Mouse (Mus musculus) forebrain, embryonic 15.5 days (tissue): ENCODE measurements around the gene Dnaaf1. TPM values are rescaled to one million over a fixed set of nuclear protein-coding genes. Genes with fewer than 3 reads are reported as not detected.

Experiments used
- ATAC-seq: fragments of 200-750 bp; cut with Nextera tagmentation; replicated peaks from 2 replicates; pipeline ENCODE4 v1.8.0; 2017; ENCODE audit warnings: mild to moderate bottlenecking, moderate TSS enrichment, moderate library complexity
- H3K27ac ChIP-seq: fragments of 300-500 bp; sonication (generic); replicated peaks from 2 replicates; pipeline ENCODE4 v1.5.1; 2015; ENCODE audit warnings: mild to moderate bottlenecking, inconsistent platforms
- H3K27me3 ChIP-seq: fragments of 300-500 bp; sonication (generic); 2 replicates; pipeline ENCODE4 v1.6.1; 2015; ENCODE audit warnings: inconsistent platforms
- H3K36me3 ChIP-seq: fragments of 300-500 bp; sonication (generic); 2 replicates; pipeline ENCODE4 v1.6.1; 2015; ENCODE audit warnings: mild to moderate bottlenecking, inconsistent platforms
- H3K4me1 ChIP-seq: fragments of 300-500 bp; sonication (generic); 2 replicates; pipeline ENCODE4 v1.6.1; 2015; ENCODE audit warnings: inconsistent platforms
- H3K4me2 ChIP-seq: fragments of 300-500 bp; sonication (generic); replicated peaks from 2 replicates; pipeline ENCODE4 v1.6.1; 2015; ENCODE audit warnings: mild to moderate bottlenecking, inconsistent platforms
- H3K4me3 ChIP-seq: fragments of 300-500 bp; sonication (generic); 2 replicates; pipeline ENCODE4 v1.5.1; 2015; ENCODE audit warnings: mild to moderate bottlenecking, inconsistent platforms
- H3K9ac ChIP-seq: fragments of 300-500 bp; sonication (generic); replicated peaks from 2 replicates; pipeline ENCODE4 v1.6.1; 2015; ENCODE audit warnings: mild to moderate bottlenecking, inconsistent platforms
- H3K9me3 ChIP-seq: fragments of 300-500 bp; sonication (generic); 2 replicates; pipeline ENCODE4 v1.6.1; 2016; ENCODE audit warnings: inconsistent platforms
- WGBS: fragments of 180-500 bp; shearing (Covaris S2); methylation state at CpG from one replicate; pipeline ENCODE4 v1.1.7; 2015; ENCODE audit warnings: mixed read lengths; 5-methylcytosine and 5-hydroxymethylcytosine counted together
- polyA plus RNA-seq: library from polyadenylated mRNA; unstranded; fragments of >200 nt; fragmentation: Nextera tagmentation; extraction: Ambion mirVana; gene quantifications from 2 replicates; pipeline ENCODE4 v1.2.1, GENCODE M21; 2015

The Dnaaf1 gene
- polyA plus RNA-seq, 1 experiment from 2014 or later: 0.51 TPM

DNA sequence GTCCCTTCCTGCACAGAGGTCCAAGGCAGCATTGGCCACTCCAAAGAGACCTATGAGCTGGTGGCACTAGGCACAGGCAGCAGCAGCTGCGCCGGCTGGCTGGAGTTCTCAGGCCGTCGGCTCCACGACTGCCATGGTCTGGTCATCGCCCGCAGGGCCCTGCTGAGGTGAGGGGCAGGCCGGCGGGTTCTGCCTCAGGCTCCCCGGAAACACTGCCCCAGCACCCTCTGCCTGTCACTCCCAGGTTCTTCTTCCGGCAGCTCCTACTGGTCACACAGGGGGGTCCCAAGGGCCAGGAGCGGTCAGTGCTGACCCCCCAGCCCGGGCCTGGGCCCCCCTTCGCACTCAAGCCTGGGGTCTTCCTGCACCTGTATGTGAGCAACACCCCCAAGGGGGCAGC, 40.1 kb downstream of the Dnaaf1 start:
- Histone ChIP-seq H3K4me1 (no peaks in the 10 kb centered on the region), H3K9me3 (no peaks in the 10 kb centered on the region), H3K4me3 (no peak overlapping the region), H3K36me3 (no peaks in the 10 kb centered on the region), H3K27me3 (no peaks in the 10 kb centered on the region), H3K4me2 (no peak overlapping the region), H3K27ac (no peak overlapping the region), H3K9ac (no peak overlapping the region)
- 82% methylated on average over 14 of the region's 14 CpGs for WGBS
- no peak for ATAC-seq

DNA sequence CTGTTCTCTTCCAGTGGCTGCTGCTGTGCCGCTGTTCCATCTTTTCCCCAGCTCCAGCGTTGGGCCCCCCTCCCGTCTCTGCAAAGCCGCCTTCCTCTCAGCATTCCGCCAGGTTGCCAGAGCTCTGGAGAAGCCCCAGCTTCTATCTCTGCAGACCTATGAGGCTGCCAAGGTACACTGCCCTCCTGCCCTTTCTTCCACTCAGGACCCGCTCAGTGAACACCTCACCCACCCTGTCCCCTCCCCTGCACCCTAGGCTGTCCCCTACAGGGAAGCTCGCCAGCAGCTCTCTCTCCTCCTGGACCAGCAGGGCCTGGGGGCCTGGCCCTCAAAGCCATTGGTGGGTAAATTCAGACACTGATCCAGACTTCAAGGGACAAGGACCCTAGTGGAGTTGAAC, 41.3 kb downstream of the Dnaaf1 start:
- 66% methylated on average over 6 of the region's 7 CpGs for WGBS
- no peaks in the 10 kb centered on the region for H3K4me1 ChIP-seq

DNA sequence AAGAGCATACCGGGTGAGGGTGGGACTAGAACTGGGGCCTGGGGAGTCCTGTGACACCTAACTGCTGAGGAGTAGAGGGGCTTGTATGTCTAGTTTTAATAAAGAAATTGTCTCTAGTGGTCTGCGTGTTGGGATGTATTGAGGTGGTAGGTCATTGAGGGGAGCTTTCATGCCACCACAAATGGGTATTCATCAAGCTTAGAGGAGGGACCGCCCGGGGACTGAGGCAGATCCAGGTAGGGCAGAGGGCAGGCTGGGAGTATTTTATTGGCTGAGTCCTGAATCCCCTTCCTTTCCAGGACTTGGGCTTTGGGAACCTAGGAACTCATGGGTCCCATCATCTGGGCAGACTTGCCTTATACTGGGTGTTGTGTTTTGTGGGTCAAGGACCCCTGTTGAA, 41.8 kb downstream of the Dnaaf1 start:
- no peak overlapping the region for H3K27ac ChIP-seq
- H3K9ac ChIP-seq: no peak overlapping the region
- H3K4me2 ChIP-seq: no peak overlapping the region
- no peak overlapping the region for H3K4me3 ChIP-seq
- H3K27me3 ChIP-seq: no peaks in the 10 kb centered on the region
- H3K9me3 ChIP-seq: no peaks in the 10 kb centered on the region
- WGBS: 88% methylated on average over 4 of the region's 4 CpGs
- H3K36me3 ChIP-seq: no peaks in the 10 kb centered on the region
- no peaks in the 10 kb centered on the region for H3K4me1 ChIP-seq
- no peak for ATAC-seq

More for the DNA sequence above, 41.3 kb downstream of the Dnaaf1 start:
- H3K27me3 ChIP-seq: no peaks in the 10 kb centered on the region
- no peak for ATAC-seq
- no peaks in the 10 kb centered on the region for H3K36me3 ChIP-seq
- H3K4me3 ChIP-seq: no peak overlapping the region
- no peaks in the 10 kb centered on the region for H3K9me3 ChIP-seq
- no peak overlapping the region for H3K27ac ChIP-seq
- H3K9ac ChIP-seq: no peak overlapping the region
- H3K4me2 ChIP-seq: no peak overlapping the region

DNA sequence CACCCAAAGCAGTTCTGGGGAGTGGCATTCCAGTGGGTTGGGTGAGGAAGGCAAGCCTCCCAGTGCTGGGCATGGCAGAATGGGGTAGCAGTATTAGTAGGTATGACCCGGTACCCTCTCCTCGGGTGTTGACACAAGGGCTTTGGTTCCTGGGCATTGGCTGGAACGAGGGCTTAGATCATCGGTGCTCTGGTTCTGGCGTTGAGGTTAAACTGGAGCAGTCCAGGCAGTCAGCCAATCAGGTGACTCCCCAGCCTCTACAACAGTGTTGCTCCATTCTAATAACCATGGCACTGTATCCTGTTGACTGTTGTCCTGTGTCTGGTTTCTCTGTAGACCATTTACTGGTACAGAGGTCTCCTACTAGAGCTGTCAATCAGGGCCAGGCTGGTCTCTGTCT, 42.6 kb downstream of the Dnaaf1 start:
- no peak for ATAC-seq
- Histone ChIP-seq H3K9me3 (no peaks in the 10 kb centered on the region), H3K27ac (no peak overlapping the region), H3K4me1 (no peaks in the 10 kb centered on the region), H3K36me3 (no peaks in the 10 kb centered on the region), H3K27me3 (no peaks in the 10 kb centered on the region), H3K4me2 (no peak overlapping the region), H3K9ac (no peak overlapping the region), H3K4me3 (no peak overlapping the region)
- 87% methylated on average over 5 of the region's 5 CpGs for WGBS

DNA sequence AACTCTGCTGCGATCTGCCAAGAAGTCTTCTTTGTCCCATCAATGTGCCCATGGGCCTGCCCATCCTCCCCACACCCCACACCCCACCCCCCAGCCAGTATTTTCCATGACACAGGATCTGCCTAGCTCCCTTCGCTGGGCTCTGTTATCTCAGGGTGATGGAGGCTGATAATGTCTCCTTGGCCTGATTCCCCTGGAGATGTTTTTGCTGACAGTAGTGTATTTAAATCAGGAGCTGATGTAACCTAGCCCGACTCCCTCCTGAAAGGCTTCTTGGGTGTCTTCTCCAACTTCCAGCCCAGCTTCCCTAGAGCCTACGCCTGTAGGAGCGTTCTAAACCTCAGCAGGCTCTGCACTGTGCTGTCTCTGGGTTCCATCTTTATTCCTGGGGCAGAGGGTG, 43.9 kb downstream of the Dnaaf1 start:
- Histone ChIP-seq H3K4me2 (no peak overlapping the region), H3K9me3 (no peaks in the 10 kb centered on the region), H3K4me1 (no peaks in the 10 kb centered on the region), H3K27ac (no peak overlapping the region), H3K4me3 (no peak overlapping the region), H3K27me3 (no peaks in the 10 kb centered on the region), H3K9ac (no peak overlapping the region), H3K36me3 (no peaks in the 10 kb centered on the region)
- ATAC-seq: no peak
- WGBS: 70% methylated on average over 5 of the region's 5 CpGs

GRCm38 (mm10) chr8:119620116-119620840, 45.2 kb downstream of the Dnaaf1 start:
- Histone ChIP-seq H3K9me3 (no peaks in the 10 kb centered on the region), H3K36me3 (no peaks in the 10 kb centered on the region), H3K27me3 (no peaks in the 10 kb centered on the region), H3K4me1 (no peaks in the 10 kb centered on the region), H3K27ac (no peak overlapping the region), H3K9ac (no peak overlapping the region), H3K4me3 (no peak overlapping the region), H3K4me2 (no peak overlapping the region)
- ATAC-seq: no peak
- WGBS: 79% methylated on average over 6 of the region's 6 CpGs

GRCm38 (mm10) chr8:119620848-119621465, 45.9 kb downstream of the Dnaaf1 start:
- no peak overlapping the region for H3K9ac ChIP-seq
- no peak overlapping the region for H3K27ac ChIP-seq
- no peaks in the 10 kb centered on the region for H3K27me3 ChIP-seq
- no peak overlapping the region for H3K4me2 ChIP-seq
- no peak overlapping the region for H3K4me3 ChIP-seq
- H3K36me3 ChIP-seq: no peaks in the 10 kb centered on the region
- H3K4me1 ChIP-seq: no peaks in the 10 kb centered on the region
- H3K9me3 ChIP-seq: no peaks in the 10 kb centered on the region
- no peak for ATAC-seq
- 89% methylated on average over 14 of the region's 14 CpGs for WGBS

- WGBS: 52% methylated on average over 4 of the region's 4 CpGs
- H3K36me3 ChIP-seq: no peaks in the 10 kb centered on the region
- ATAC-seq: no peak
Measured at GRCm38 (mm10) chr8:119622555-119622954, 47.5 kb downstream of the Dnaaf1 start.

GRCm38 (mm10) chr8:119623061-119623460, 48.0 kb downstream of the Dnaaf1 start:
- H3K9me3 ChIP-seq: no peaks in the 10 kb centered on the region
- H3K27me3 ChIP-seq: no peaks in the 10 kb centered on the region
- no peaks in the 10 kb centered on the region for H3K36me3 ChIP-seq
- H3K27ac ChIP-seq: no peak overlapping the region
- no peaks in the 10 kb centered on the region for H3K4me1 ChIP-seq
- WGBS: 89% methylated on average over 8 of the region's 8 CpGs
- no peak for ATAC-seq
- no peak overlapping the region for H3K4me2 ChIP-seq
- H3K4me3 ChIP-seq: no peak overlapping the region
- H3K9ac ChIP-seq: no peak overlapping the region

More at GRCm38 (mm10) chr8:119622555-119622954, 47.5 kb downstream of the Dnaaf1 start:
- Histone ChIP-seq H3K9me3 (no peaks in the 10 kb centered on the region), H3K4me2 (no peak overlapping the region), H3K27me3 (no peaks in the 10 kb centered on the region), H3K4me1 (no peaks in the 10 kb centered on the region), H3K27ac (no peak overlapping the region), H3K4me3 (no peak overlapping the region), H3K9ac (no peak overlapping the region)

GRCm38 (mm10) chr8:119623744-119624143, 48.7 kb downstream of the Dnaaf1 start:
- 78% methylated on average over 1 of the region's 1 CpGs for WGBS
- no peak for ATAC-seq
- no peaks in the 10 kb centered on the region for H3K9me3 ChIP-seq

GRCm38 (mm10) chr8:119624916-119625315, 49.9 kb downstream of the Dnaaf1 start:
- ATAC-seq: no peak
- WGBS: 90% methylated on average over 7 of the region's 7 CpGs
- no peaks in the 10 kb centered on the region for H3K4me1 ChIP-seq

More at GRCm38 (mm10) chr8:119623744-119624143, 48.7 kb downstream of the Dnaaf1 start:
- Histone ChIP-seq H3K27ac (no peak overlapping the region), H3K4me1 (no peaks in the 10 kb centered on the region), H3K36me3 (no peaks in the 10 kb centered on the region), H3K27me3 (no peaks in the 10 kb centered on the region), H3K4me2 (no peak overlapping the region), H3K9ac (no peak overlapping the region), H3K4me3 (no peak overlapping the region)

GRCm38 (mm10) chr8:119625788-119626187, 50.8 kb downstream of the Dnaaf1 start:
- Histone ChIP-seq H3K27me3 (no peaks in the 10 kb centered on the region), H3K9me3 (no peaks in the 10 kb centered on the region), H3K36me3 (no peaks in the 10 kb centered on the region), H3K9ac (no peak overlapping the region), H3K4me2 (no peak overlapping the region), H3K27ac (no peak overlapping the region), H3K4me3 (no peak overlapping the region), H3K4me1 (no peaks in the 10 kb centered on the region)
- ATAC-seq: no peak
- WGBS: 84% methylated on average over 22 of the region's 22 CpGs

More at GRCm38 (mm10) chr8:119624916-119625315, 49.9 kb downstream of the Dnaaf1 start:
- Histone ChIP-seq H3K9ac (no peak overlapping the region), H3K27ac (no peak overlapping the region), H3K4me2 (no peak overlapping the region), H3K9me3 (no peaks in the 10 kb centered on the region), H3K36me3 (no peaks in the 10 kb centered on the region), H3K4me3 (no peak overlapping the region), H3K27me3 (no peaks in the 10 kb centered on the region)
